Mouse (Mus musculus) intestine, embryonic 15.5 days (tissue): ENCODE data around the gene Asic4. TPM values are rescaled to one million over a fixed set of nuclear protein-coding genes. Genes with fewer than 3 reads are reported as not detected.
A peak's percentile ranks its signal among the peaks of the same experiment; 100 is the strongest.

Source experiments
- ATAC-seq: fragments of 200-750 bp; cut with Nextera tagmentation; 2 replicates; pipeline ENCODE4 v1.8.0; 2017; ENCODE audit warnings: moderate TSS enrichment, moderate library complexity
- H3K27ac ChIP-seq: fragments of 300-500 bp; sonication (generic); 2 replicates; pipeline ENCODE4 v1.5.1; 2015; ENCODE audit warnings: mild to moderate bottlenecking, inconsistent platforms
- H3K27me3 ChIP-seq: fragments of 300-500 bp; sonication (generic); replicated peaks from 2 replicates; pipeline ENCODE4 v1.6.1; 2015; ENCODE audit warnings: inconsistent platforms
- H3K36me3 ChIP-seq: fragments of 300-500 bp; sonication (generic); 2 replicates; pipeline ENCODE4 v1.6.1; 2015; ENCODE audit warnings: inconsistent platforms
- H3K4me1 ChIP-seq: fragments of 300-500 bp; sonication (generic); replicated peaks from 2 replicates; pipeline ENCODE4 v1.6.1; 2015; ENCODE audit warnings: inconsistent platforms
- H3K4me2 ChIP-seq: fragments of 300-500 bp; sonication (generic); replicated peaks from 2 replicates; pipeline ENCODE4 v1.6.1; 2015; ENCODE audit warnings: mild to moderate bottlenecking, inconsistent platforms
- H3K4me3 ChIP-seq: fragments of 300-500 bp; sonication (generic); replicated peaks from 2 replicates; pipeline ENCODE4 v1.5.1; 2015; ENCODE audit warnings: inconsistent platforms
- H3K9ac ChIP-seq: fragments of 300-500 bp; sonication (generic); 2 replicates; pipeline ENCODE4 v1.6.1; 2015; ENCODE audit warnings: inconsistent platforms
- H3K9me3 ChIP-seq: fragments of 300-500 bp; sonication (generic); 2 replicates; pipeline ENCODE4 v1.6.1; 2016; ENCODE audit warnings: inconsistent platforms
- WGBS: fragments of 180-500 bp; shearing (Covaris S2); methylation state at CpG from one replicate; pipeline ENCODE4 v1.1.7; 2015; 5-methylcytosine and 5-hydroxymethylcytosine counted together
- polyA plus RNA-seq: library from polyadenylated mRNA; unstranded; fragments of >200 nt; fragmentation: Nextera tagmentation; extraction: Ambion mirVana; gene quantifications from 2 replicates; pipeline ENCODE4 v1.2.1, GENCODE M21; 2015

Asic4 gene
- polyA plus RNA-seq, 1 experiment from 2014 or later = 2.7 TPM

DNA sequence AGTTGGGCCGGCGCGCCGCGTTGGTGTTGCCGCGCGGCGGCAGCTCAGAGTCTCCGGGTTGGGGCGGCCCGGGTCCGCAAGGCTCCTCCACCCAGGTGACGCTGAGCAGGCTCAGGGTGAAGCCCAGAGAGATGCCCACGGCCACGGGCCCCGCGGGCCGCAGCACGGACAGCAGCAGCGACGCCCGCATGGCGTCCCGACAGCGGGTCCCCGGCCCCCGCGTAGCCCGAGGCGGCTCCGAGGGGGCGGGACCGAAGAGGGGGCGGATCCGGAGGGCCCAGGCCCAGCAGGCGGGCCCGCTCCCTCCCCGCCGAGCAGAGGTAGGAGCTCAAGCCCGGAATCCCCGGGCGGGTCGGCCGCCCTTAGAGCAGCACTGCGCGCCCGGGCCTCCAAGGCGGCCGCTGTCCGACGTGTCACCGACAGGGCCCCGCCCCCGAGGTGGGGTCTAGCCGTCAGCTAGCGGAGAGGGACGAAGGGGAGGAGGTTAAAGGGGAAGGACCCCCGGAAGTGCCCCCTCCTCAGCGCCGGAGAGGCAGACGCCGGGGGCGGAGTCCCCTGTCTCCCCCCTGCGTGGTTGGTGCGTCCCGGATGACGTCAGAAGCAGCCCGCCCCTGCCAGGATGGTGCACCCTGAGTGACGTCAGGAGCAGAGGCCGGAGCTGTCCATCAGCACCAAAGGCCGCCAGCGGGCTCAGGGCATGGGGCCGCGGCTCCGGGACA lies 28.8 kb downstream of the Asic4 start, which contains the start of the genes Chpf and Tmem198:
Gene Chpf, minus strand, starts transcription at position 392 of the 719 bp plus-strand sequence.
Gene Tmem198, plus strand, starts transcription at position 617 of the 719 bp plus-strand sequence.
- peak within 1 kb of the TSS; percentile 87 for H3K4me2 ChIP-seq
- H3K36me3 ChIP-seq = peaks cover 20% of the 10 kb centered on the region
- peak within 1 kb of the TSS; percentile 79 for H3K4me3 ChIP-seq
- H3K9me3 ChIP-seq = no peaks in the 10 kb centered on the region
- peak; percentile 96 for ATAC-seq
- peak within 1 kb of the TSS; percentile 80 for H3K27ac ChIP-seq
- H3K4me1 ChIP-seq = peaks cover 19% of the 10 kb centered on the region
- H3K27me3 ChIP-seq = peaks cover 30% of the 10 kb centered on the region
- peak within 1 kb of the TSS; percentile 65 for H3K9ac ChIP-seq
- WGBS = under 1% methylated on average over 76 of the region's 76 CpGs

- ATAC-seq = no peak
- Histone ChIP-seq H3K4me3 (peak overlapping the region; percentile 79), H3K27ac (no peak overlapping the region), H3K36me3 (peaks cover 18% of the 10 kb centered on the region), H3K9me3 (no peaks in the 10 kb centered on the region), H3K4me1 (peaks cover 19% of the 10 kb centered on the region), H3K9ac (no peak overlapping the region), H3K27me3 (peaks cover 35% of the 10 kb centered on the region), H3K4me2 (peak overlapping the region; percentile 87)
- under 1% methylated on average over 24 of the region's 24 CpGs for WGBS
Observed at GRCm38 (mm10) chr1:75479635-75479989, 29.4 kb downstream of the Asic4 start.

- H3K27me3 ChIP-seq = peaks cover 40% of the 10 kb centered on the region
- peak overlapping the region; percentile 87 for H3K4me2 ChIP-seq
- H3K9ac ChIP-seq = no peak overlapping the region
- H3K36me3 ChIP-seq = peaks cover 14% of the 10 kb centered on the region
- WGBS = 21% methylated on average over 13 of the region's 13 CpGs
- H3K4me3 ChIP-seq = peak overlapping the region; percentile 79
- no peaks in the 10 kb centered on the region for H3K9me3 ChIP-seq
- no peak overlapping the region for H3K27ac ChIP-seq
- H3K4me1 ChIP-seq = peaks cover 19% of the 10 kb centered on the region
- ATAC-seq = no peak
Observed at GRCm38 (mm10) chr1:75480036-75480435, 29.8 kb downstream of the Asic4 start.

- ATAC-seq = no peak
- no peaks in the 10 kb centered on the region for H3K9me3 ChIP-seq
- H3K36me3 ChIP-seq = peaks cover 7% of the 10 kb centered on the region
- H3K4me3 ChIP-seq = no peak overlapping the region
- no peak overlapping the region for H3K4me2 ChIP-seq
- 82% methylated on average over 7 of the region's 7 CpGs for WGBS
- H3K9ac ChIP-seq = no peak overlapping the region
- peaks cover 19% of the 10 kb centered on the region for H3K4me1 ChIP-seq
- H3K27ac ChIP-seq = no peak overlapping the region
- peaks cover 45% of the 10 kb centered on the region for H3K27me3 ChIP-seq
Observed at GRCm38 (mm10) chr1:75480735-75481134, 30.5 kb downstream of the Asic4 start.

DNA sequence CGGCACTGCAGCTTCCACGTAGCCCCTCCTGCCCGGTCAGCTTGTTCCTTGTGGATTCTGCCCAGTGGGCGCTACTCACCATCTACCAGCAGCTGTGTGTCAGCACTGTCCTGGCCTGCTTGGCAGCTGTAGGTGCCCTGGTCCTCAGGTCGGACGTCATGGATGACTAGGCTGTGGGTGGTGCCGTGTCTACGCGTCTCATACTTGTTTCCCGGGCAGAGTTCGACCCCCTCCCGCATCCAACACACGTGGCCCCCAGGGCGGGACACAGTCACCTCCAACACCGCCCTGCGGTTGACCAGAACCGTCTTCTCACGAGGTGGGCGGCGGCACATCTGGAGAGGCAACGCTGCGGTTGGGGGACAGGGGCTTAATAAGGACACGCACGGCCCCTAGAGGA lies 36.3 kb downstream of the Asic4 start:
- Histone ChIP-seq H3K4me1 (peaks cover 10% of the 10 kb centered on the region), H3K27ac (no peak overlapping the region), H3K36me3 (peaks cover 15% of the 10 kb centered on the region), H3K4me2 (peak overlapping the region; percentile 73), H3K4me3 (peak overlapping the region; percentile 48; the same call in 1 of the 2 replicates), H3K9ac (no peak overlapping the region), H3K9me3 (no peaks in the 10 kb centered on the region), H3K27me3 (peaks cover 43% of the 10 kb centered on the region)
- WGBS = 10% methylated on average over 24 of the region's 24 CpGs
- ATAC-seq = no peak

DNA sequence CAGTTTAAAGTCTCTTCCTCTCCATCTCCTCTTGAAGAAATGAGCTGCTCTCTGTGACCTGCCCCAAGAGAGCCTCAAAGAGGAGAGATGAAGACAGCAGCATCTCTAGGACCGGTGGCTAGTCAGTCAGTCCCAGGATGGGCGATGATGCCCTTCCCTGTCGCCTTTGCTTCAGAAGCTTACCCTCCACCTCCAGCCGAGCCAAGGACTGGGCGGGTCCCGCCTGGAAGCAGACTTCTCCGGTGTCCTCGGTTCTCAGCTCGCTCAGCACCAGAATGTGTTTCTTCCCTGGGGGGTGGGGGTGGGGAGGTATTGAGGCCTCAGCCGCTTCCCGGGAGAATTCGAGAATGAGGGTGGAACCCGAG lies 36.8 kb downstream of the Asic4 start:
- 3% methylated on average over 13 of the region's 13 CpGs for WGBS
- Histone ChIP-seq H3K36me3 (peaks cover 16% of the 10 kb centered on the region), H3K4me2 (peak overlapping the region; percentile 73), H3K9me3 (no peaks in the 10 kb centered on the region), H3K9ac (peak overlapping the region; percentile 39), H3K27ac (no peak overlapping the region), H3K4me1 (peaks cover 10% of the 10 kb centered on the region), H3K4me3 (peak overlapping the region; percentile 48), H3K27me3 (peaks cover 40% of the 10 kb centered on the region)
- peak; percentile 46 for ATAC-seq

- H3K4me3 ChIP-seq = peak overlapping the region; percentile 48
- H3K36me3 ChIP-seq = peaks cover 22% of the 10 kb centered on the region
- peak overlapping the region; percentile 39 for H3K9ac ChIP-seq
- H3K9me3 ChIP-seq = no peaks in the 10 kb centered on the region
- peaks cover 10% of the 10 kb centered on the region for H3K4me1 ChIP-seq
- peak overlapping the region; percentile 73 for H3K4me2 ChIP-seq
- under 1% methylated on average over 62 of the region's 62 CpGs for WGBS
- no peak overlapping the region for H3K27ac ChIP-seq
- H3K27me3 ChIP-seq = peaks cover 35% of the 10 kb centered on the region
- ATAC-seq = peak; percentile 89
Observed at GRCm38 (mm10) chr1:75487405-75488161, 37.3 kb downstream of the Asic4 start.

GRCm38 (mm10) chr1:75490785-75491551 lies 40.7 kb downstream of the Asic4 start:
- H3K9ac ChIP-seq = no peak overlapping the region
- no peaks in the 10 kb centered on the region for H3K9me3 ChIP-seq
- H3K27me3 ChIP-seq = peaks cover 10% of the 10 kb centered on the region
- 88% methylated on average over 34 of the region's 34 CpGs for WGBS
- H3K36me3 ChIP-seq = peaks cover 26% of the 10 kb centered on the region
- no peak for ATAC-seq
- peaks cover 10% of the 10 kb centered on the region for H3K4me1 ChIP-seq
- no peak overlapping the region for H3K27ac ChIP-seq
- no peak overlapping the region for H3K4me2 ChIP-seq
- no peak overlapping the region for H3K4me3 ChIP-seq

GRCm38 (mm10) chr1:75492579-75493170 lies 42.4 kb downstream of the Asic4 start:
- no peak for ATAC-seq
- 61% methylated on average over 24 of the region's 24 CpGs for WGBS
- Histone ChIP-seq H3K9ac (no peak overlapping the region), H3K9me3 (no peaks in the 10 kb centered on the region), H3K27me3 (no peaks in the 10 kb centered on the region), H3K36me3 (peaks cover 35% of the 10 kb centered on the region), H3K4me3 (no peak overlapping the region), H3K4me1 (peaks cover 4% of the 10 kb centered on the region), H3K27ac (no peak overlapping the region), H3K4me2 (no peak overlapping the region)

DNA sequence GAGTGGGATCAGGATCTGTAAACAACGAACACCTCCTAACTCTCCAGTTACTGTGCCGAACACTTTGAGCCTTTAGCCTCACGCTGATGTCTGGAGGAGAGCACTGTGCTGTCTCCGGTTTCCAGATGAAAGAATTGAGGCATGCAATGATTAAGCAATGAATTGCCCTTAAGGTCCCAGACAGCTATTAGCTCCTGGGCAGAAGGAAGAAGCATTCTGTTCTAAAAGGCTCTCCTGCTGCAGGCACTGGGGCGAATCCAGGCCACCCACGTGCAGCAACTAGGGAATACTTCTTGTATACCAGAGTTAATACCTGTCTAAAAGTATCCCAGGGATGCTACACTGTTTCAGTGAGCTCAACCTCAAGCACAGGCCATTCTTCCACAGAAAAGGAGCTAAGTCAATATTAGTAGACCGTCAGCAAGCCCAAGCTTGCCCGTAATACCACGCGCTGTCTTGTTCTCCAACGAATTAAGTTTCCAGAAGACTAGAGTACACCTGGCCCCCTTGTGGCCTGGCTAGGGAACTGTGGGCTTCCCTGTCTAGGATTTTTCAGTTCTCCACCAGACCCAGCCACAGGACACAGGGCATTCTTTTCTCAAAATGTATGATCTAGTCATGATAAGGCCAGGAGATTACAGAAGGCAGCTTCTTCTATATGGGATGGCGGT lies 44.8 kb downstream of the Asic4 start:
- peak; percentile 44 for ATAC-seq

DNA sequence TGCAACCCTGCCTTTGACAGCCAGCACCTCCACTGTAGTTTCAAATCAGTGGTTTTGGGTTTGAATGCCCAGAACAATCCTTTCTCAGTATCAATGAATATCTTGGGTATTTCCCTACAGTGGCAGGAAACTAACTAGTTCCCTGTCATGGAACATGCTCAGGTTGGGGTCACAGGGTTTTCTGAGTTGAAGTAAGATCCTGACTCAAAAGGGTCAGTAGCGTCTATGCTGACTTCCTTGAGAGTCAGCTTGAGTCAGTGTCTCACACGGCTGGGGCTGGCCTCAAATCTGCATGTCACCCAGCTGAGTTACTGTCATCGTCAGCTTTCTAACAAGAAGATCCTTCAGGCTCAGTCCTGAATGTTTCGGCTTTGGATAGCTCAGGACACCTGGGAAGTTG lies 48.7 kb downstream of the Asic4 start:
- 86% methylated on average over 4 of the region's 4 CpGs for WGBS
- H3K27me3 ChIP-seq = no peaks in the 10 kb centered on the region
- no peak overlapping the region for H3K9ac ChIP-seq
- peaks cover 7% of the 10 kb centered on the region for H3K4me1 ChIP-seq
- ATAC-seq = no peak
- no peak overlapping the region for H3K4me2 ChIP-seq
- no peak overlapping the region for H3K27ac ChIP-seq
- H3K36me3 ChIP-seq = peaks cover 50% of the 10 kb centered on the region
- H3K4me3 ChIP-seq = no peak overlapping the region
- no peaks in the 10 kb centered on the region for H3K9me3 ChIP-seq

More for the DNA sequence above, 44.8 kb downstream of the Asic4 start:
- 56% methylated on average over 12 of the region's 12 CpGs for WGBS
- no peak overlapping the region for H3K4me3 ChIP-seq
- H3K4me2 ChIP-seq = no peak overlapping the region
- no peak overlapping the region for H3K27ac ChIP-seq
- H3K27me3 ChIP-seq = no peaks in the 10 kb centered on the region
- no peak overlapping the region for H3K9ac ChIP-seq
- H3K9me3 ChIP-seq = no peaks in the 10 kb centered on the region
- peaks cover 46% of the 10 kb centered on the region for H3K36me3 ChIP-seq
- no peaks in the 10 kb centered on the region for H3K4me1 ChIP-seq
